Mouse (Mus musculus) stomach, embryonic 14.5 days (tissue): ENCODE results near the gene Baz2b. TPM values are rescaled to one million over a fixed set of nuclear protein-coding genes. Genes with fewer than 3 reads are reported as not detected.

Source experiments
- ATAC-seq: fragments of 200-750 bp; cut with Nextera tagmentation; 2 replicates; pipeline ENCODE4 v1.8.0; 2017; ENCODE audit warnings: low read depth, moderate TSS enrichment; ENCODE audit not compliant: insufficient number of reproducible peaks, insufficient read depth, low FRiP score
- H3K27ac ChIP-seq: fragments of 300-500 bp; sonication (generic); 2 replicates; pipeline ENCODE4 v1.5.1; 2014; ENCODE audit warnings: mild to moderate bottlenecking, low read length, moderate library complexity, mixed read lengths
- H3K27me3 ChIP-seq: fragments of 300-500 bp; sonication (generic); 2 replicates; pipeline ENCODE4 v1.6.1; 2014; ENCODE audit warnings: low read length, control low read depth, mixed read lengths; ENCODE audit not compliant: control insufficient read depth, insufficient read depth
- H3K36me3 ChIP-seq: fragments of 300-500 bp; sonication (generic); 2 replicates; pipeline ENCODE4 v1.6.1; 2014; ENCODE audit warnings: mild to moderate bottlenecking, control low read depth, low read length, moderate library complexity, mixed read lengths; ENCODE audit not compliant: control insufficient read depth, insufficient read depth
- H3K4me1 ChIP-seq: fragments of 300-500 bp; sonication (generic); 2 replicates; pipeline ENCODE4 v1.6.1; 2014; ENCODE audit warnings: low read length, control low read depth, mixed read lengths; ENCODE audit not compliant: control insufficient read depth, insufficient read depth
- H3K4me2 ChIP-seq: fragments of 300-500 bp; sonication (generic); replicated peaks from 2 replicates; pipeline ENCODE4 v1.6.1; 2014; ENCODE audit warnings: low read depth, low read length, control low read depth
- H3K4me3 ChIP-seq: fragments of 300-500 bp; sonication (generic); 2 replicates; pipeline ENCODE4 v1.5.1; 2014; ENCODE audit warnings: low read depth, low read length, control low read depth
- H3K9ac ChIP-seq: fragments of 300-500 bp; sonication (generic); replicated peaks from 2 replicates; pipeline ENCODE4 v1.6.1; 2014; ENCODE audit warnings: low read depth, mild to moderate bottlenecking, control low read depth, low read length, moderate library complexity, mixed read lengths
- H3K9me3 ChIP-seq: fragments of 300-500 bp; sonication (generic); 2 replicates; pipeline ENCODE4 v1.6.1; 2016; ENCODE audit warnings: low read depth, low read length, control low read depth; ENCODE audit not compliant: control insufficient read depth
- WGBS: fragments of 180-500 bp; shearing (Covaris S2); extraction: QIAGEN DNeasy Blood & Tissue Kit; methylation state at CpG from one replicate; pipeline ENCODE4 v1.1.7; 2014; 5-methylcytosine and 5-hydroxymethylcytosine counted together
- polyA plus RNA-seq: library from polyadenylated mRNA; unstranded; fragments of >200 nt; fragmentation: Nextera tagmentation; extraction: Ambion mirVana; gene quantifications from 2 replicates; pipeline ENCODE4 v1.2.1, GENCODE M21; 2014

Gene Baz2b
- polyA plus RNA-seq, 1 experiment from 2014 or later, result 80.0 TPM

- Histone ChIP-seq H3K4me2 (no peak overlapping the region), H3K4me1 (no peaks in the 10 kb centered on the region), H3K4me3 (no peak overlapping the region), H3K27ac (no peak overlapping the region), H3K27me3 (no peaks in the 10 kb centered on the region), H3K9ac (no peak overlapping the region), H3K36me3 (peaks cover 39% of the 10 kb centered on the region), H3K9me3 (no peaks in the 10 kb centered on the region)
- WGBS, result 86% methylated on average over 1 of the region's 1 CpGs
- ATAC-seq, result no peak
These were observed 18.8 kb upstream of the Baz2b start for GRCm38 (mm10) chr2:60228470-60228869.

- H3K27ac ChIP-seq, result no peak overlapping the region
- 0 out of 2 replicates have a peak, but pooled peaks cover 2% of the 10 kb centered on the region for H3K4me1 ChIP-seq
- H3K4me2 ChIP-seq, result no peak overlapping the region
- 76% methylated on average over 1 of the region's 1 CpGs for WGBS
- peaks cover 2% of the 10 kb centered on the region; the same call in 1 of the 2 replicates for H3K36me3 ChIP-seq
- H3K4me3 ChIP-seq, result no peak overlapping the region
- no peak for ATAC-seq
- H3K9ac ChIP-seq, result no peak overlapping the region
- no peaks in the 10 kb centered on the region for H3K9me3 ChIP-seq
- H3K27me3 ChIP-seq, result no peaks in the 10 kb centered on the region
These were observed 13.8 kb upstream of the Baz2b start for GRCm38 (mm10) chr2:60223489-60223888.

GRCm38 (mm10) chr2:60221954-60222353 is 12.3 kb upstream of the Baz2b start:
- 89% methylated on average over 2 of the region's 2 CpGs for WGBS
- no peaks in the 10 kb centered on the region for H3K27me3 ChIP-seq
- peaks cover 2% of the 10 kb centered on the region; the same call in 1 of the 2 replicates for H3K4me1 ChIP-seq

DNA sequence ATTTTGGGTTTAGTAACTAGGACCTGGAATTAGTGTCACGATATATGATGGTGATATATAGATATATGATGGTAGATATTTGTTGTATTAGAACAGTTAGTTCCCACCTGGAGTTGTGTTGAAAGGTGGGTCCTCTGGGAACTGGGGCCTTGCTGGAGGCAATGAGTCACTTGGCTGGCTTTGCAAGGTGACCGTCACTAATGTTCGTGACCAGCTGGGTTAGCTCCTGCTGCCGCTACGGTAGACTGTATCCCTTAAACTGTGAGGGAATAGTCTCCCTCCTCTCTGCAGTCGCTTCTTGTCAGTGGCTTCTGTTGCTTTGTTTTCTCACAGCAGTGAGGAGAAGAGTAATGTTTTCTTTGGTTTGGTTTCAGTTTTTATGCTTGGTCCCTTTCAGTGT is 11.6 kb upstream of the Baz2b start:
- ATAC-seq, result no peak
- H3K27ac ChIP-seq, result no peak overlapping the region
- H3K4me3 ChIP-seq, result no peak overlapping the region
- 65% methylated on average over 6 of the region's 6 CpGs for WGBS
- H3K36me3 ChIP-seq, result no peaks in the 10 kb centered on the region
- no peaks in the 10 kb centered on the region for H3K9me3 ChIP-seq
- peaks cover 2% of the 10 kb centered on the region; the same call in 1 of the 2 replicates for H3K4me1 ChIP-seq
- H3K27me3 ChIP-seq, result no peaks in the 10 kb centered on the region
- no peak overlapping the region for H3K4me2 ChIP-seq
- H3K9ac ChIP-seq, result no peak overlapping the region

More at GRCm38 (mm10) chr2:60221954-60222353, 12.3 kb upstream of the Baz2b start:
- Histone ChIP-seq H3K36me3 (no peaks in the 10 kb centered on the region), H3K4me2 (no peak overlapping the region), H3K4me3 (no peak overlapping the region), H3K9ac (no peak overlapping the region), H3K27ac (no peak overlapping the region), H3K9me3 (no peaks in the 10 kb centered on the region)
- no peak for ATAC-seq

DNA sequence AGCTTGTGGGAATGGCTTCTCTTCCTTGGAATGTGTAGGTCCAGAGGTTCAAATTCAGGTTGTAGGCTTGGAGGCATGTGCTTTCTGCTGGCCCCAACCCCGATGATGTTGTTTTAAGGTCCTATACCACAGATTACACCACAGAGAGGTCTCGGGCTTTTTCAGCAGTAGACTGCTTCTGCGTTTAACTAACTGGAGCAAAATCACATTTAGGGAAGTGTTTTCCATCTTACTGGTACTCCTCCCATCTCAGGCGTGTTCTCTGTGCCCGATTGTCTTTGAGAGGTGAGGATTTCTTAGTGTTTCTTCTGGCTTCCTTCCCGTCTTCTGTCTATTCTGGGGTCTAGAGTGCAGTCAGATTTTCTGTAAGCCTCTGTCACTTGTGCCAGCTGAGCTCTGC is 8.0 kb upstream of the Baz2b start:
- 77% methylated on average over 6 of the region's 6 CpGs for WGBS
- ATAC-seq, result no peak
- Histone ChIP-seq H3K27ac (no peak overlapping the region), H3K27me3 (no peaks in the 10 kb centered on the region), H3K4me1 (peaks cover 5% of the 10 kb centered on the region; the same call in 1 of the 2 replicates), H3K4me2 (no peak overlapping the region), H3K9me3 (no peaks in the 10 kb centered on the region), H3K9ac (no peak overlapping the region), H3K4me3 (no peak overlapping the region), H3K36me3 (no peaks in the 10 kb centered on the region)

- H3K4me1 ChIP-seq, result peaks cover 10% of the 10 kb centered on the region; the same call in 1 of the 2 replicates
- no peak for ATAC-seq
- no peaks in the 10 kb centered on the region for H3K9me3 ChIP-seq
- no peaks in the 10 kb centered on the region for H3K27me3 ChIP-seq
- H3K27ac ChIP-seq, result no peak overlapping the region
- no peak overlapping the region for H3K4me2 ChIP-seq
- 77% methylated on average over 4 of the region's 4 CpGs for WGBS
- H3K4me3 ChIP-seq, result no peak overlapping the region
- H3K9ac ChIP-seq, result no peak overlapping the region
- no peaks in the 10 kb centered on the region for H3K36me3 ChIP-seq
These were observed 7.0 kb upstream of the Baz2b start for GRCm38 (mm10) chr2:60216547-60217153.

DNA sequence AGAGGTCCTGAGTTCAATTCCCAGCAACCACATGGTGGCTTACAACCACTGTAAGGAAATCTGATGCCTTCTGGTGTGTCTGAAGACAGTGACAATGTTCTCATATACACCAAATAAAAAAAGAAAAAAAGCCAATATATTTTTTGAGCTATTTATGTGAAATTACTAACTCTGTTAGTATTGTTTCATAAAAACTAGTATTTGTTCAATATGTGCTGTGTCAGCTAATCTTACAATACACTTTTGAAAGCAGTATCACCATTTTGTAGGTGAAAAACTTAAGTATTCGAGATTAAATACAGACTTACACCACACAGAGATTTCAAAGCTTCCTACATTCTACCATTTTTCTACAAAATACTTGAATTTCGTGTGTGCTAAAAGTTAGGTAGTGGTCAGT is 5.0 kb upstream of the Baz2b start:
- no peak overlapping the region for H3K9ac ChIP-seq
- no peak overlapping the region for H3K4me2 ChIP-seq
- no peak for ATAC-seq
- H3K27me3 ChIP-seq, result no peaks in the 10 kb centered on the region
- peaks cover 14% of the 10 kb centered on the region; the same call in 1 of the 2 replicates for H3K4me1 ChIP-seq
- WGBS, result 93% methylated on average over 2 of the region's 2 CpGs
- 0 out of 2 replicates have a peak, but pooled peaks cover 2% of the 10 kb centered on the region for H3K36me3 ChIP-seq
- H3K9me3 ChIP-seq, result no peaks in the 10 kb centered on the region
- H3K27ac ChIP-seq, result no peak overlapping the region
- H3K4me3 ChIP-seq, result no peak overlapping the region

DNA sequence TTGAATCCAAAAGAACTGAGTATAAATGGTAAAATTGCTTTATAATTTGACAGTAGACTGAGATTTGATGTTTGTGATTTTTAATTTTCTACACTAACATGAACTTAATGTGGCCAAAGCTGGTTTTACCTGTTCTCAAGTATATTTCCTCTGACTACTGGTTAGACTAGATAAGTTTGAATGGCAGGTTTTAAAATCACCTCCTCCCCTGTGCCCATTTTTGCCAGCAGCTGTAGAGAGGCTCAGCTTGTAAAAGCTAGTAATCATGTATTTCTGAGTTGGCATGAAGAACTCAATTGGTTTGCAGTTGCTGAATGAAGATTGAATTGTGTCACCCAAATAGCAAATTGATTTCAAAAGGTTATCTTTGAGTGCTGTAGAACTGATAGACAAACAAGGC is 2.8 kb upstream of the Baz2b start:
- Histone ChIP-seq H3K4me2 (no peak overlapping the region), H3K9ac (no peak overlapping the region), H3K36me3 (0 out of 2 replicates have a peak, but pooled peaks cover 2% of the 10 kb centered on the region), H3K9me3 (no peaks in the 10 kb centered on the region), H3K4me3 (no peak overlapping the region), H3K4me1 (peaks cover 14% of the 10 kb centered on the region; the same call in 1 of the 2 replicates), H3K27ac (no peak overlapping the region), H3K27me3 (no peaks in the 10 kb centered on the region)
- ATAC-seq, result no peak

DNA sequence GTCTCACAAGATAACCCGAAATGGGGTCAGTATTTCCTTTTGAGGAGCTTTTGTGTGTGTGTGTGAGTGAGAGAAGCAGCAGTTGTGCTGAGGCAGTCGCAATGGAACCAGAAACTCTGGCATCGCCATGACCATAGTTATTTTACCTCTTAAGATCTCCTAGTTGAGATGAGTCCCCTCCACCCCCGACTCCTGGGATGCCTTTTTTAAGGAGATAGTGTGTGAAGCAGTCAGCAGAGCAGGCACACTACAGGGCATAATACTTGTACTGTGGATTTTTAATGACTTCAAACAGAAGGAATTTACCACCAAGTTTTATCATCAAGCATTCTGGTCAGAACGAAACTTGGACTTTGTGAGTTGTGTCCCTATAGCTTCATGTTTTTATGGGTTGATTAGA is 1.2 kb upstream of the Baz2b start:
- no peak for ATAC-seq
- no peaks in the 10 kb centered on the region for H3K27me3 ChIP-seq
- peak overlapping the region; percentile 95; the same call in 1 of the 2 replicates for H3K9ac ChIP-seq
- no peak overlapping the region for H3K27ac ChIP-seq
- H3K36me3 ChIP-seq, result peaks cover 4% of the 10 kb centered on the region; the same call in 1 of the 2 replicates
- WGBS, result 19% methylated on average over 5 of the region's 5 CpGs
- H3K4me1 ChIP-seq, result peaks cover 11% of the 10 kb centered on the region; the same call in 1 of the 2 replicates
- H3K4me2 ChIP-seq, result peak overlapping the region; percentile 81
- no peaks in the 10 kb centered on the region for H3K9me3 ChIP-seq
- peak overlapping the region; percentile 90 for H3K4me3 ChIP-seq
